22 mouse cellular contexts compared by ENCODE assay signal in genomic region chr3:95235386-95236301, GRCm38 (mm10). TPM values are rescaled to one million over a fixed set of nuclear protein-coding genes. Genes with fewer than 3 reads are reported as not detected.
DNase-seq lines count a peak whose midpoint lies in the region; ATAC-seq lines count a peak whose summit lies in the region.
"Had no signal": no experiment of that assay in that cellular context is flagged by ENCODE, and none has a peak within 500 bp of the region (broad histone marks: within the 10 kb centered on the region; RNA-seq: fewer than 3 reads in every experiment).

No protein-coding gene starts in this region.

- H3K4me1 ChIP-seq in midbrain, embryonic 14.5 days (ENCODE audit: control insufficient read depth, insufficient read depth, low read length): peaks cover 8% of the 10 kb centered on the region
- peaks cover 18% of the 10 kb centered on the region for H3K4me1 ChIP-seq in midbrain, embryonic 13.5 days (replicated peaks)
- H3K4me1 ChIP-seq in embryonic facial prominence, embryonic 12.5 days: peaks cover 18% of the 10 kb centered on the region

- H3K4me3 ChIP-seq in midbrain, embryonic 14.5 days (replicated peaks; ENCODE audit: low read depth, low read length): no peak overlapping the region
- H3K4me3 ChIP-seq in midbrain, embryonic 13.5 days (replicated peaks): no peak overlapping the region
- no peak overlapping the region for H3K4me3 ChIP-seq in embryonic facial prominence, embryonic 12.5 days
- H3K4me3 ChIP-seq: heart, embryonic 15.5 days; hindbrain, embryonic 10.5 days; limb, embryonic 13.5 days; liver, embryonic 15.5 days; neural tube, embryonic 12.5 days had no signal

- 0 out of 2 replicates have a peak overlapping the region, but pooled peaks have one; percentile 8 for H3K27ac ChIP-seq in midbrain, embryonic 14.5 days (replicated peaks; ENCODE audit: low read depth, low read length)
- H3K27ac ChIP-seq in midbrain, embryonic 13.5 days: no peak overlapping the region
- peak overlapping the region; percentile 41; the same call in 1 of the 2 replicates for H3K27ac ChIP-seq in embryonic facial prominence, embryonic 12.5 days
- H3K27ac ChIP-seq: heart, embryonic 15.5 days; hindbrain, embryonic 10.5 days; limb, embryonic 13.5 days; liver, embryonic 15.5 days; neural tube, embryonic 12.5 days had no signal

- no peaks in the 10 kb centered on the region for H3K27me3 ChIP-seq in midbrain, embryonic 14.5 days (ENCODE audit: control insufficient read depth, insufficient read depth, low read length)
- no peaks in the 10 kb centered on the region for H3K27me3 ChIP-seq in midbrain, embryonic 13.5 days
- no peaks in the 10 kb centered on the region for H3K27me3 ChIP-seq in embryonic facial prominence, embryonic 12.5 days
- H3K27me3 ChIP-seq: heart, embryonic 15.5 days; limb, embryonic 13.5 days; liver, embryonic 15.5 days; neural tube, embryonic 12.5 days had no signal

- H3K4me2 ChIP-seq in midbrain, embryonic 14.5 days (ENCODE audit: low read length): no peak overlapping the region
- no peak overlapping the region for H3K4me2 ChIP-seq in midbrain, embryonic 13.5 days (replicated peaks)
- H3K4me2 ChIP-seq in embryonic facial prominence, embryonic 12.5 days (replicated peaks): no peak overlapping the region
- H3K4me2 ChIP-seq: heart, embryonic 15.5 days; limb, embryonic 13.5 days; liver, embryonic 15.5 days; neural tube, embryonic 12.5 days had no signal

- WGBS in midbrain, embryonic 14.5 days: 85% methylated on average over 23 of the region's 23 CpGs
- WGBS in midbrain, embryonic 13.5 days: 79% methylated on average over 23 of the region's 23 CpGs
- WGBS in embryonic facial prominence, embryonic 12.5 days: 59% methylated on average over 23 of the region's 23 CpGs

- peaks cover 67% of the 10 kb centered on the region for H3K36me3 ChIP-seq in midbrain, embryonic 14.5 days (ENCODE audit: control insufficient read depth, insufficient read depth, low read length)
- peaks cover 71% of the 10 kb centered on the region for H3K36me3 ChIP-seq in midbrain, embryonic 13.5 days
- peaks cover 66% of the 10 kb centered on the region for H3K36me3 ChIP-seq in embryonic facial prominence, embryonic 12.5 days

- no peak overlapping the region for H3K9ac ChIP-seq in midbrain, embryonic 14.5 days (replicated peaks; ENCODE audit: low read length)
- H3K9ac ChIP-seq in midbrain, embryonic 13.5 days (replicated peaks): no peak overlapping the region
- H3K9ac ChIP-seq in embryonic facial prominence, embryonic 12.5 days: no peak overlapping the region
- H3K9ac ChIP-seq: heart, embryonic 15.5 days; limb, embryonic 13.5 days; liver, embryonic 15.5 days; neural tube, embryonic 12.5 days had no signal

- DNase-seq in heart, adult 11 months: peak; percentile 86
- DNase-seq in heart, adult 8-10 months (ENCODE audit: low spot score): no peak
- no peak for DNase-seq in midbrain, embryonic 14.5 days
- DNase-seq in urinary bladder, postnatal 4 days (ENCODE audit: low spot score in 2 of 2): no peak
- no peak for DNase-seq in natural killer cell, adult 2 months (ENCODE audit: low spot score in 2 of 2)
- DNase-seq: adrenal gland, adult 2 months; cerebellum, adult 11-12 months; cerebellum, postnatal 25 days; thymus, adult 2 months had no signal

- ATAC-seq in midbrain, embryonic 14.5 days (ENCODE audit: low FRiP score, low TSS enrichment): no peak
- no peak for ATAC-seq in midbrain, embryonic 13.5 days
- no peak for ATAC-seq in embryonic facial prominence, embryonic 12.5 days (ENCODE audit: insufficient number of reproducible peaks, insufficient read depth, low FRiP score, low TSS enrichment)
- ATAC-seq: forebrain, embryonic 14.5 days; inflammation-experienced regulatory T-cells, adult 6 months; lung, postnatal 0 days; midbrain, embryonic 16.5 days had no signal

- no peaks in the 10 kb centered on the region for H3K9me3 ChIP-seq in midbrain, embryonic 14.5 days (ENCODE audit: control insufficient read depth, low read length)
- no peaks in the 10 kb centered on the region for H3K9me3 ChIP-seq in midbrain, embryonic 13.5 days
- no peaks in the 10 kb centered on the region for H3K9me3 ChIP-seq in embryonic facial prominence, embryonic 12.5 days
- H3K9me3 ChIP-seq: G1E; heart, embryonic 15.5 days; hindbrain, embryonic 10.5 days; limb, embryonic 13.5 days; liver, embryonic 15.5 days; neural tube, embryonic 12.5 days had no signal

RNA-seq across cellular contexts. Expression of gene Mllt11, which starts 3.7 kb away (rescaled TPM):
- 10 to 100 TPM in 2 of 4 experiments, 1 to 10 TPM in 2; 5.5 to 11.3 (median 9.5) TPM for total RNA-seq in heart, adult 8-10 months (2022)
- 545 and 586 TPM in 2 replicates for polyA plus RNA-seq in midbrain, embryonic 14.5 days (2014; fragmentation: Nextera tagmentation; extraction: Ambion mirVana)
- polyA plus RNA-seq in midbrain, embryonic 13.5 days (2015; fragmentation: Nextera tagmentation; extraction: Ambion mirVana): 253 and 276 TPM in 2 replicates
- 24.9 and 32.9 TPM in 2 replicates for polyA plus RNA-seq in embryonic facial prominence, embryonic 12.5 days (2016; fragmentation: Nextera tagmentation; extraction: Ambion mirVana)

RNA-seq across cellular contexts. Expression of gene Gm128, which starts 5.8 kb away (rescaled TPM):
- not detected for total RNA-seq in heart, adult 8-10 months (2022)
- polyA plus RNA-seq in midbrain, embryonic 14.5 days (2014; fragmentation: Nextera tagmentation; extraction: Ambion mirVana): 0.11 and 0.15 TPM in 2 replicates
- 0.23 and 0.26 TPM in 2 replicates for polyA plus RNA-seq in midbrain, embryonic 13.5 days (2015; fragmentation: Nextera tagmentation; extraction: Ambion mirVana)
- polyA plus RNA-seq in embryonic facial prominence, embryonic 12.5 days (2016; fragmentation: Nextera tagmentation; extraction: Ambion mirVana): 0.49 and 0.70 TPM in 2 replicates
- total RNA-seq: G1E had no signal
- polyA plus RNA-seq: forebrain, embryonic 14.5 days; G1E had no signal

RNA-seq across cellular contexts. Expression of gene Cdc42se1, which starts 7.1 kb away (rescaled TPM):
- 10 to 100 TPM; 17.0 to 22.8 (median 20.4) TPM for total RNA-seq in heart, adult 8-10 months (2022)
- 58.3 and 64.5 TPM in 2 replicates for polyA plus RNA-seq in midbrain, embryonic 14.5 days (2014; fragmentation: Nextera tagmentation; extraction: Ambion mirVana)
- 66.8 and 68.4 TPM in 2 replicates for polyA plus RNA-seq in midbrain, embryonic 13.5 days (2015; fragmentation: Nextera tagmentation; extraction: Ambion mirVana)
- 82.3 and 86.8 TPM in 2 replicates for polyA plus RNA-seq in embryonic facial prominence, embryonic 12.5 days (2016; fragmentation: Nextera tagmentation; extraction: Ambion mirVana)

RNA-seq across cellular contexts. Expression of gene Bnipl, which starts 15.3 kb away (rescaled TPM):
- total RNA-seq in heart, adult 8-10 months (2022): not detected
- polyA plus RNA-seq in midbrain, embryonic 14.5 days (2014; fragmentation: Nextera tagmentation; extraction: Ambion mirVana): not detected in 2 replicates
- polyA plus RNA-seq in midbrain, embryonic 13.5 days (2015; fragmentation: Nextera tagmentation; extraction: Ambion mirVana): 0.17 TPM in 1 of 2 replicates, not detected in the other
- 1.8 and 2.5 TPM in 2 replicates for polyA plus RNA-seq in embryonic facial prominence, embryonic 12.5 days (2016; fragmentation: Nextera tagmentation; extraction: Ambion mirVana)
- total RNA-seq: adrenal gland, adult 2 months; G1E; megakaryocyte, adult 5-6 weeks had no signal
- polyA plus RNA-seq: adrenal gland, adult 2 months; forebrain, embryonic 14.5 days; liver, embryonic 15.5 days; midbrain, embryonic 16.5 days had no signal

RNA-seq across cellular contexts. Expression of gene Gabpb2, which starts 17.9 kb away (rescaled TPM):
- total RNA-seq in heart, adult 8-10 months (2022): 10 to 100 TPM; 12.2 to 13.9 (median 13.2) TPM
- polyA plus RNA-seq in midbrain, embryonic 14.5 days (2014; fragmentation: Nextera tagmentation; extraction: Ambion mirVana): 3.7 and 4.2 TPM in 2 replicates
- 5.5 and 5.7 TPM in 2 replicates for polyA plus RNA-seq in midbrain, embryonic 13.5 days (2015; fragmentation: Nextera tagmentation; extraction: Ambion mirVana)
- 14.7 and 15.3 TPM in 2 replicates for polyA plus RNA-seq in embryonic facial prominence, embryonic 12.5 days (2016; fragmentation: Nextera tagmentation; extraction: Ambion mirVana)
